ENCODE assay signal across 8 mouse cellular contexts in the genomic region with DNA sequence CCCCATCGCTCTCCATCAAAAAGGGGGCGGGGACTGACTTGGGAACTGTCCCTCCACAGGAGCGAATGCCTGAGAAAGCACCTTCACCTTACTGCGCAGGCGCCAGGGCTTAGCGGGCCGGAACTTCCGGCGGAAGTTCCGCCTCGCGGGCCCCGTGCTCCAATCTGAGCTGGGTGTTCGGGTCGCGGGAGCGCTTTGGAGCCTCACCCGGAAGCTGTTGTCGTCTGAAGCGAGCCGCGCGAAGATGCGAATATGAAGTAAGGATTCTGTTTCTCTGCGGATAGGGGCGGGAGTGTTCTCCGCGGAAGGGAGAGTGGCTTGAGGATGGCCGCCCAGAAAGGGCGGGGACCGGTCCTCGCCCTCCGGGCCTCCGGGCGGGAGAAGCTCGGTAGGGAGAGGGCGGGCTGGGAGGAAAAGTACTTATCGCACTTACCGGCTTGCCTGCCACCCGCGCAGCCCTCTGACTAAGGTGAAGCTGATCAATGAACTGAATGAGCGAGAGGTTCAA. TPM values are rescaled to one million over a fixed set of nuclear protein-coding genes. Genes with fewer than 3 reads are reported as not detected.
DNase-seq lines count a peak whose midpoint lies in the region; ATAC-seq lines count a peak whose summit lies in the region.

Gene Rbmx2 (plus strand): TSS at position 141 of the 508 bp plus-strand sequence.

- peak within 1 kb of the TSS; percentile 63 for H3K4me2 ChIP-seq in hindbrain, embryonic 15.5 days

- no peaks in the 10 kb centered on the region for H3K27me3 ChIP-seq in hindbrain, embryonic 15.5 days

- H3K4me3 ChIP-seq in hindbrain, embryonic 15.5 days = peak within 1 kb of the TSS; percentile 68

- peak within 1 kb of the TSS; percentile 70 for H3K27ac ChIP-seq in hindbrain, embryonic 15.5 days (replicated peaks)

- ATAC-seq in hindbrain, embryonic 15.5 days (ENCODE audit: low FRiP score, low read depth) = peak; percentile 99

- no peaks in the 10 kb centered on the region for H3K36me3 ChIP-seq in hindbrain, embryonic 15.5 days

- peak within 1 kb of the TSS; percentile 47 for H3K9ac ChIP-seq in hindbrain, embryonic 15.5 days

- peak; percentile 91 for DNase-seq in T-cell, adult 2 months (ENCODE audit: low spot score)
- peak; percentile 86 to 90 for DNase-seq in cerebellum, postnatal 36 days
- peak; percentile 82 to 93 for DNase-seq in frontal cortex, postnatal 36 days (ENCODE audit: low spot score in 2 of 2)
- DNase-seq in left cerebral cortex, adult 11 months (ENCODE audit: low spot score) = peak; percentile 87
- DNase-seq in lung, postnatal 4 days = peak; percentile 90 to 94
- DNase-seq in retina, postnatal 7 days (ENCODE audit: low read depth, low spot score) = peak; percentile 84
- DNase-seq in urinary bladder, adult 2 months (ENCODE audit: low spot score) = peak; percentile 63

- WGBS in hindbrain, embryonic 15.5 days = 20% methylated on average over 42 of the region's 42 CpGs

- H3K9me3 ChIP-seq in hindbrain, embryonic 15.5 days = no peaks in the 10 kb centered on the region

- peaks cover 10% of the 10 kb centered on the region for H3K4me1 ChIP-seq in hindbrain, embryonic 15.5 days (replicated peaks)

RNA-seq across cellular contexts. Expression of gene Rbmx2, which starts in this region (rescaled TPM):
- polyA plus RNA-seq in hindbrain, embryonic 15.5 days (2015; fragmentation: Nextera tagmentation; extraction: Ambion mirVana) = 19.0 and 23.4 TPM in 2 replicates
- polyA plus RNA-seq in urinary bladder, adult 2 months (2012; rRNA removed) = 7.4 and 7.9 TPM in 2 replicates

Comparison
In these comparisons a context has a peak if more than half of its experiments do, and no peak if none do; other contexts are left out.
1. Peak in every context shown above with its lines: DNase-seq, ATAC-seq, H3K4me3 ChIP-seq and H3K27ac ChIP-seq.